Mouse (Mus musculus) erythroblast, embryonic 14.5 days (primary cell): ENCODE data around the gene Hoxd13. TPM values are rescaled to one million over a fixed set of nuclear protein-coding genes. Genes with fewer than 3 reads are reported as not detected.

Experiments used
- H3K27me3 ChIP-seq: 2 replicates; pipeline ENCODE4 v1.6.1; 2012; ENCODE audit warnings: inconsistent platforms; ENCODE audit not compliant: control insufficient read depth
- H3K36me3 ChIP-seq: 2 replicates; pipeline ENCODE4 v1.6.1; 2012; ENCODE audit warnings: mild to moderate bottlenecking, inconsistent platforms; ENCODE audit not compliant: control insufficient read depth
- H3K4me1 ChIP-seq: 2 replicates; pipeline ENCODE4 v1.6.1; 2012; ENCODE audit warnings: inconsistent platforms; ENCODE audit not compliant: control insufficient read depth
- H3K4me3 ChIP-seq: replicated peaks from 2 replicates; pipeline ENCODE3; 2012; ENCODE audit warnings: moderate library complexity, mild to moderate bottlenecking, inconsistent platforms
- H3K9me3 ChIP-seq: 2 replicates; pipeline ENCODE4 v1.6.1; 2012; ENCODE audit warnings: low read length, inconsistent platforms, mixed read lengths; ENCODE audit not compliant: control insufficient read depth
- GATA1 ChIP-seq: IDR thresholded peaks from 2 replicates; pipeline ENCODE4 v1.6.1; 2012; ENCODE audit warnings: low read length, inconsistent platforms, mixed read lengths
- TAL1 ChIP-seq: IDR thresholded peaks from 3 replicates; pipeline ENCODE4 v1.6.1; 2012; ENCODE audit warnings: low read length, inconsistent platforms, mixed read lengths
- polyA plus RNA-seq: library from polyadenylated mRNA; stranded (reverse); fragments of >175 nt; gene quantifications from 2 replicates; pipeline ENCODE4 v1.2.3, GENCODE M21; 2012

Gene Hoxd13
- polyA plus RNA-seq, 1 experiment = not detected

GRCm38 (mm10) chr2:74691022-74691951, 23.2 kb downstream of the Hoxd13 start, which contains the start of gene Hoxd10:
Gene Hoxd10, plus strand, starts transcription at chr2:74691924.
- Histone ChIP-seq H3K4me1 (no peaks in the 10 kb centered on the region), H3K9me3 (0 out of 2 replicates have a peak, but pooled peaks cover 4% of the 10 kb centered on the region), H3K4me3 (no peak within 1 kb of the TSS), H3K27me3 (peaks cover 100% of the 10 kb centered on the region), H3K36me3 (no peaks in the 10 kb centered on the region)
- no peak for TF ChIP-seq TAL1
- TF ChIP-seq GATA1 = no peak

- TF ChIP-seq TAL1 (no peak), GATA1 (no peak)
Observed at GRCm38 (mm10) chr2:74691995-74692807, 24.1 kb downstream of the Hoxd13 start.

GRCm38 (mm10) chr2:74692808-74693431, 24.8 kb downstream of the Hoxd13 start:
- H3K27me3 ChIP-seq = peaks cover 100% of the 10 kb centered on the region
- H3K4me1 ChIP-seq = 0 out of 2 replicates have a peak, but pooled peaks cover under 1% of the 10 kb centered on the region
- no peaks in the 10 kb centered on the region for H3K36me3 ChIP-seq
- no peak for TF ChIP-seq GATA1
- no peak for TF ChIP-seq TAL1
- peaks cover 2% of the 10 kb centered on the region; the same call in 1 of the 2 replicates for H3K9me3 ChIP-seq
- H3K4me3 ChIP-seq = no peak overlapping the region

More at GRCm38 (mm10) chr2:74691995-74692807, 24.1 kb downstream of the Hoxd13 start:
- H3K4me3 ChIP-seq = no peak overlapping the region
- peaks cover 4% of the 10 kb centered on the region; the same call in 1 of the 2 replicates for H3K9me3 ChIP-seq
- H3K36me3 ChIP-seq = no peaks in the 10 kb centered on the region
- peaks cover 100% of the 10 kb centered on the region for H3K27me3 ChIP-seq
- no peaks in the 10 kb centered on the region for H3K4me1 ChIP-seq

- Histone ChIP-seq H3K27me3 (peaks cover 100% of the 10 kb centered on the region), H3K9me3 (peaks cover 5% of the 10 kb centered on the region; the same call in 1 of the 2 replicates), H3K4me3 (no peak overlapping the region), H3K4me1 (0 out of 2 replicates have a peak, but pooled peaks cover 2% of the 10 kb centered on the region), H3K36me3 (no peaks in the 10 kb centered on the region)
- TF ChIP-seq TAL1 (no peak), GATA1 (no peak)
Observed at GRCm38 (mm10) chr2:74693432-74693827, 25.3 kb downstream of the Hoxd13 start.

GRCm38 (mm10) chr2:74694066-74694465, 26.0 kb downstream of the Hoxd13 start:
- H3K4me3 ChIP-seq = no peak overlapping the region

GRCm38 (mm10) chr2:74695383-74695782, 27.3 kb downstream of the Hoxd13 start:
- Histone ChIP-seq H3K36me3 (no peaks in the 10 kb centered on the region), H3K4me3 (no peak overlapping the region), H3K27me3 (peaks cover 100% of the 10 kb centered on the region), H3K9me3 (peaks cover 5% of the 10 kb centered on the region; the same call in 1 of the 2 replicates), H3K4me1 (0 out of 2 replicates have a peak, but pooled peaks cover 2% of the 10 kb centered on the region)
- TF ChIP-seq GATA1 (no peak), TAL1 (no peak)

More at GRCm38 (mm10) chr2:74694066-74694465, 26.0 kb downstream of the Hoxd13 start:
- TF ChIP-seq GATA1 (no peak), TAL1 (no peak)
- H3K36me3 ChIP-seq = no peaks in the 10 kb centered on the region
- peaks cover 5% of the 10 kb centered on the region; the same call in 1 of the 2 replicates for H3K9me3 ChIP-seq
- H3K4me1 ChIP-seq = 0 out of 2 replicates have a peak, but pooled peaks cover 2% of the 10 kb centered on the region
- H3K27me3 ChIP-seq = peaks cover 100% of the 10 kb centered on the region

GRCm38 (mm10) chr2:74695813-74696430, 27.8 kb downstream of the Hoxd13 start:
- peaks cover 100% of the 10 kb centered on the region for H3K27me3 ChIP-seq
- peaks cover 5% of the 10 kb centered on the region; the same call in 1 of the 2 replicates for H3K9me3 ChIP-seq
- no peak overlapping the region for H3K4me3 ChIP-seq

More at GRCm38 (mm10) chr2:74695813-74696430, 27.8 kb downstream of the Hoxd13 start:
- TF ChIP-seq GATA1 (no peak), TAL1 (no peak)
- H3K4me1 ChIP-seq = 0 out of 2 replicates have a peak, but pooled peaks cover 2% of the 10 kb centered on the region
- no peaks in the 10 kb centered on the region for H3K36me3 ChIP-seq
